Mouse (Mus musculus) midbrain, embryonic 14.5 days (tissue): ENCODE measurements around the gene BC005624. TPM values are rescaled to one million over a fixed set of nuclear protein-coding genes. Genes with fewer than 3 reads are reported as not detected.
A peak's percentile ranks its signal among the peaks of the same experiment; 100 is the strongest.

Experiments
- ATAC-seq: fragments of 200-750 bp; cut with Nextera tagmentation; 2 replicates; pipeline ENCODE4 v1.8.0; 2017; ENCODE audit warnings: moderate number of reproducible peaks, moderate library complexity; ENCODE audit not compliant: low FRiP score, low TSS enrichment
- DNase-seq: peaks from one replicate; pipeline ENCODE4 v3.0.0-alpha.2; 2015
- H3K27ac ChIP-seq: fragments of 300-500 bp; sonication (generic); replicated peaks from 2 replicates; pipeline ENCODE4 v1.5.1; 2014; ENCODE audit warnings: mild to moderate bottlenecking, low read depth, low read length, moderate library complexity
- H3K27me3 ChIP-seq: fragments of 300-500 bp; sonication (generic); 2 replicates; pipeline ENCODE4 v1.6.1; 2014; ENCODE audit warnings: low read length, control low read depth, mixed read lengths; ENCODE audit not compliant: control insufficient read depth, insufficient read depth
- H3K36me3 ChIP-seq: fragments of 300-500 bp; sonication (generic); 2 replicates; pipeline ENCODE4 v1.6.1; 2014; ENCODE audit warnings: low read length, control low read depth; ENCODE audit not compliant: control insufficient read depth, insufficient read depth
- H3K4me1 ChIP-seq: fragments of 300-500 bp; sonication (generic); 2 replicates; pipeline ENCODE4 v1.6.1; 2014; ENCODE audit warnings: mild to moderate bottlenecking, antibody characterized with exemption, low read length, control low read depth; ENCODE audit not compliant: control insufficient read depth, insufficient read depth
- H3K4me2 ChIP-seq: fragments of 300-500 bp; sonication (generic); 2 replicates; pipeline ENCODE4 v1.6.1; 2014; ENCODE audit warnings: mild to moderate bottlenecking, low read length, moderate library complexity
- H3K4me3 ChIP-seq: fragments of 300-500 bp; sonication (generic); replicated peaks from 2 replicates; pipeline ENCODE4 v1.5.1; 2014; ENCODE audit warnings: low read depth, low read length
- H3K9ac ChIP-seq: fragments of 300-500 bp; sonication (generic); replicated peaks from 2 replicates; pipeline ENCODE4 v1.6.1; 2014; ENCODE audit warnings: mild to moderate bottlenecking, low read length, moderate library complexity
- H3K9me3 ChIP-seq: fragments of 300-500 bp; sonication (generic); 2 replicates; pipeline ENCODE4 v1.6.1; 2016; ENCODE audit warnings: low read length, control low read depth, mixed read lengths; ENCODE audit not compliant: control insufficient read depth
- WGBS: fragments of 180-500 bp; shearing (Covaris S2); extraction: QIAGEN DNeasy Blood & Tissue Kit; methylation state at CpG from one replicate; pipeline ENCODE4 v1.1.7; 2014; 5-methylcytosine and 5-hydroxymethylcytosine counted together
- polyA plus RNA-seq: library from polyadenylated mRNA; unstranded; fragments of >200 nt; fragmentation: Nextera tagmentation; extraction: Ambion mirVana; gene quantifications from 2 replicates; pipeline ENCODE4 v1.2.1, GENCODE M21; 2014

Gene BC005624
- polyA plus RNA-seq, 1 experiment from 2014 or later, result 78.7 TPM

- ATAC-seq (no peak), DNase-seq (no peak)
- WGBS, result 96% methylated on average over 4 of the region's 4 CpGs
- Histone ChIP-seq H3K4me1 (no peaks in the 10 kb centered on the region), H3K4me3 (no peak overlapping the region), H3K9ac (no peak overlapping the region), H3K36me3 (peaks cover 7% of the 10 kb centered on the region), H3K27ac (no peak overlapping the region), H3K9me3 (no peaks in the 10 kb centered on the region), H3K27me3 (no peaks in the 10 kb centered on the region), H3K4me2 (no peak overlapping the region)
Measured at GRCm38 (mm10) chr2:30994853-30995252, 12.9 kb upstream of the BC005624 start.

GRCm38 (mm10) chr2:30990221-30990620 is 8.2 kb upstream of the BC005624 start:
- no peak overlapping the region for H3K9ac ChIP-seq
- no peaks in the 10 kb centered on the region for H3K4me1 ChIP-seq
- H3K9me3 ChIP-seq, result no peaks in the 10 kb centered on the region
- no peak overlapping the region for H3K27ac ChIP-seq
- DNase-seq (no peak), ATAC-seq (no peak)
- no peaks in the 10 kb centered on the region for H3K27me3 ChIP-seq
- WGBS, result 89% methylated on average over 9 of the region's 9 CpGs
- no peak overlapping the region for H3K4me2 ChIP-seq
- H3K4me3 ChIP-seq, result no peak overlapping the region
- peaks cover 6% of the 10 kb centered on the region; the same call in 1 of the 2 replicates for H3K36me3 ChIP-seq

GRCm38 (mm10) chr2:30985111-30986020 is 3.4 kb upstream of the BC005624 start:
- no peak for ATAC-seq
- H3K36me3 ChIP-seq, result peaks cover 6% of the 10 kb centered on the region
- H3K4me1 ChIP-seq, result peaks cover 16% of the 10 kb centered on the region; the same call in 1 of the 2 replicates
- no peak overlapping the region for H3K4me3 ChIP-seq
- no peaks in the 10 kb centered on the region for H3K27me3 ChIP-seq
- H3K9ac ChIP-seq, result no peak overlapping the region
- DNase-seq, result no peak
- 27% methylated on average over 17 of the region's 17 CpGs for WGBS
- no peaks in the 10 kb centered on the region for H3K9me3 ChIP-seq
- H3K4me2 ChIP-seq, result no peak overlapping the region
- H3K27ac ChIP-seq, result no peak overlapping the region

GRCm38 (mm10) chr2:30983024-30983423 is 1.0 kb upstream of the BC005624 start:
- 51% methylated on average over 7 of the region's 7 CpGs for WGBS
- no peaks in the 10 kb centered on the region for H3K27me3 ChIP-seq
- H3K4me2 ChIP-seq, result peak overlapping the region; percentile 80
- ATAC-seq, result no peak
- peak overlapping the region; percentile 74 for H3K4me3 ChIP-seq
- H3K4me1 ChIP-seq, result peaks cover 16% of the 10 kb centered on the region; the same call in 1 of the 2 replicates
- H3K9ac ChIP-seq, result no peak overlapping the region
- no peak overlapping the region for H3K27ac ChIP-seq
- DNase-seq, result no peak
- H3K36me3 ChIP-seq, result peaks cover 21% of the 10 kb centered on the region
- H3K9me3 ChIP-seq, result no peaks in the 10 kb centered on the region

- DNase-seq (peak; percentile 96), ATAC-seq (peak; percentile 93)
- WGBS, result 2% methylated on average over 59 of the region's 59 CpGs
- H3K4me3 ChIP-seq, result peak within 1 kb of the TSS; percentile 98
- peak within 1 kb of the TSS; percentile 91 for H3K4me2 ChIP-seq
- no peaks in the 10 kb centered on the region for H3K9me3 ChIP-seq
- H3K4me1 ChIP-seq, result peaks cover 10% of the 10 kb centered on the region
- H3K27me3 ChIP-seq, result no peaks in the 10 kb centered on the region
- peak within 1 kb of the TSS; percentile 68 for H3K27ac ChIP-seq
- H3K9ac ChIP-seq, result peak within 1 kb of the TSS; percentile 89
- peaks cover 34% of the 10 kb centered on the region for H3K36me3 ChIP-seq
Measured at GRCm38 (mm10) chr2:30967352-30968327, 14.4 kb downstream of the BC005624 start, which contains the start of gene Tor1a. Tor1a (minus strand) TSS chr2:30967933.

GRCm38 (mm10) chr2:30966826-30967225 is 15.2 kb downstream of the BC005624 start:
- DNase-seq (no peak), ATAC-seq (no peak)

GRCm38 (mm10) chr2:30965627-30966026 is 16.4 kb downstream of the BC005624 start:
- H3K4me2 ChIP-seq, result no peak overlapping the region; the same call in 1 of the 2 replicates
- peaks cover 50% of the 10 kb centered on the region for H3K36me3 ChIP-seq
- H3K4me1 ChIP-seq, result peaks cover 10% of the 10 kb centered on the region
- H3K9me3 ChIP-seq, result no peaks in the 10 kb centered on the region
- H3K9ac ChIP-seq, result no peak overlapping the region
- DNase-seq (no peak), ATAC-seq (no peak)
- 94% methylated on average over 8 of the region's 8 CpGs for WGBS
- no peak overlapping the region for H3K27ac ChIP-seq
- H3K4me3 ChIP-seq, result no peak overlapping the region
- H3K27me3 ChIP-seq, result no peaks in the 10 kb centered on the region

More at GRCm38 (mm10) chr2:30966826-30967225, 15.2 kb downstream of the BC005624 start:
- no peak overlapping the region for H3K27ac ChIP-seq
- H3K27me3 ChIP-seq, result no peaks in the 10 kb centered on the region
- peak overlapping the region; percentile 91 for H3K4me2 ChIP-seq
- WGBS, result 23% methylated on average over 16 of the region's 16 CpGs
- H3K9me3 ChIP-seq, result no peaks in the 10 kb centered on the region
- H3K4me3 ChIP-seq, result peak overlapping the region; percentile 98
- peak overlapping the region; percentile 89 for H3K9ac ChIP-seq
- H3K36me3 ChIP-seq, result peaks cover 38% of the 10 kb centered on the region
- H3K4me1 ChIP-seq, result peaks cover 10% of the 10 kb centered on the region

GRCm38 (mm10) chr2:30962570-30963254 is 19.3 kb downstream of the BC005624 start:
- Histone ChIP-seq H3K36me3 (peaks cover 76% of the 10 kb centered on the region), H3K4me2 (no peak overlapping the region), H3K4me3 (no peak overlapping the region), H3K27ac (no peak overlapping the region), H3K27me3 (no peaks in the 10 kb centered on the region), H3K9ac (no peak overlapping the region), H3K9me3 (no peaks in the 10 kb centered on the region), H3K4me1 (peaks cover 10% of the 10 kb centered on the region)
- DNase-seq (no peak), ATAC-seq (no peak)
- 90% methylated on average over 11 of the region's 11 CpGs for WGBS
